Mouse (Mus musculus) T-cell, adult 2 months (primary cell): Measurements from ENCODE around the gene Pdx1.

Experiments
- DNase-seq: peaks from one replicate; pipeline ENCODE4 v3.0.0; 2022; ENCODE audit warnings: low spot score

Pdx1 gene

DNA sequence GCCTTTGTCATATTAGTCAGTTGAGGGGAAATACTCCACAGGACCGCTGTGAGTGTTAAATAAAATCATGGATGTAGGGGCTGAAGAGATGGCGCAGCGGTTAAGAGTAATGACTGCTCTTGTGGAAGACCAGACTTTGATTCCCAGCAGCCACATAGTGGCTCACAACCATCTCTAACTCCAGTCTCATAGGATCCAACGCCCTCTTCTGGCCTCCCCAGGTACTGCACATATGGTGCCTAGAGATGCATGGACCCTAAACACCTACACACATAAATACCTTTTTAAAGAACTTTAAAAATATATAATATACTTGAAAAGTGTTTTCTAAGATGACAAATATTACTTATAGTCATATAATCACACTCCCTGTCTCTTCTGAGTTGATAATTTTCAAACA is 14.6 kb downstream of the Pdx1 start:
- no peak for DNase-seq

DNA sequence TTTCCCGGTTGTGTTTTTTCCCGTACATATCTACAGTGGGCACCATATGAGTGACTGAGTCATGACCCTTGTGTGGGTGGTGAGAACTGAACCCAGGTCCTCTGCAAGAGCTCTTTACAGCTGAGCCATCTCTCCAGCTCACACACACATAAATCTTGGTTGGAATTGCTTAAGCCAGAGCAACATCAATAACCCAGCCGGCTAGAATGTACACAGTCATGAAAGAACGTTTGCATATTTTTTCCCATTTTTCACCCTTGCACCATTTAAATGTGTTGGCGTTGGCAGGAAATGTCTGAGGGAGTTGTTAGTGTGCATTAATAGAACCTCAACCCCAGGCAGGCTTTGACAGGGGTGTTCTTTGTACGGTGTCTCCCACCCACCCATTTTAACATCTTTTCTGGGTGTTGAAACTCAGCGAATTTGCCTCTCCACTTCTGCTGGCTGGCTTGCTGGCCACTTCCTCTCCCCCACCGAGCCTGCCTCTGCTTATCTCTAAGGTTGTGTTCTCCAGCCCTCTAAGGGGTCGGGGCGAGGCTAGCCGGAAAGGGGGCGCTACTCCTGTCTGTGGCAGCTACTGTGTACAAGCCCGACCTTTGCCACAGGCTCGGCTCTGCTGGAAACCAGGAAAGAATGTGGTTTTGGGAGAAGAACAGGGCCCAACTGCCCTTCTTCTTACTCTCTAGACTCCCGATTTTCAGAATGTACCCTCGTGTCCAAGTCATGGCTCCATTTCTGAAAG is 22.2 kb downstream of the Pdx1 start:
- no peak for DNase-seq

DNA sequence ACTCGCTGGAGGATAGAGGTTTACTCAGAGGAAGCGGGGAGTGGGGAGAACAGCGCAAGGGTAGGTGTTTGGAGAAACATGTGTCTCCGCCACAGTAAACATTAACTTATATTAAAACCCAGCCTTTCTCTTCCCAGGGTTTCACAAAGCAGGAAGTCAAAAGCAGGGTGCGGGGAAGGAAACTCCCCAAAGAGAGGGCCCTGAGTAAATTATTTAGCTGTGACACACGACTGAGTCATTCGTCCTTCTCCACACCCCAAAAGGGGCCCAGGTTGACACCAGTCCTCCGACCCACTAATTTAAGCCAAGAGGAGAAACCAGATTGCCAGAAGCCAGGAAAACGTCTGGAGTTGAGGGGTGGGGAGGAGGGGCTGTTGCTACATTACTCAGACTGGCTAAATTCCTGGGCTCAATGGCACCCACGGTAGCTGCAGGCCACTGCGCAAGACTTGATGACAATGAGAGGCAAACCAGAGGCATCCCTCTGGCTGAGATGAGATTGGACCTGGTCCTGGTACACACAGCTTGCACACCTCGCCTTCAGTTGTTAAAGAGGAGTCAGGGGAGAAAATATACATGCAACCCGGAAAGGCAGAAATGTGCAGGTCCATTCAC is 22.9 kb downstream of the Pdx1 start:
- DNase-seq: no peak

DNA sequence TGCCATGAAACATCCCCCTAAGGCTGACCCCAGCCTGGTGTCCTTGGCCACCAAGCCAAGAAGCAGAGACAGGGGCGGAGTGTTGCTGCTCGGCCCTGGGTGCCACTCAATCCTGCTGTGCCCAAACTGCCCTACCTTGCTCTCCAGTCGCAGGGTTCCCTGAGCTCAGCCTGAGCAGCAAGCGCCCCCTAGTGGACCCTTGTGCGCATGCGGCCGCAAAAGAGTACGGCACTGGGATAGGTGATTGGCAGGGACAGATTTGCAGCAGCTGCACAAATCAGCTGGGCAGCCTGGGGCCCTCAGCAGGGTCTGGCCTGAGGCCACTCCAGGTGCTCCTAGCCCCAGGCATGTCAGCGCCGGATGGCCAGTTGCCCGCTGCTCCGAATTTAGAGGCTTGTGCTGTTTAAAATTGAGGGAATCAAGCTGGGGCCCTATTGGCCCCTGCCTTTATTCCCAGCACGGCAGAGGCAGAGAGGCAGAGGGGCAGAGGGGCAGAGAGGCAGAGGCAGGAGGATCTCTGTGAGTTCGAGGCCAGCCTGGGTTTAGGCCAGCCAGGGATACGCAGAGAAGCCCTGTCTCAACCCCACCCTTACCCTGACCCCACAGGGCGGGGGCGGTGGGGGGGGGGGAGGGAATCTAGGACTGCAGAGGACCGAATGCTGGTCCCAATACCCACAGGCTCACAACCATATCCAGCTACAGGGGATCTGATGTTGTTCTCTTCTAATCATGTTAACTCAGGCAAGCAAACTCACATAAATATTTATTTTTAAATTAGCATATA is 23.6 kb downstream of the Pdx1 start:
- peak; percentile 49 for DNase-seq

DNA sequence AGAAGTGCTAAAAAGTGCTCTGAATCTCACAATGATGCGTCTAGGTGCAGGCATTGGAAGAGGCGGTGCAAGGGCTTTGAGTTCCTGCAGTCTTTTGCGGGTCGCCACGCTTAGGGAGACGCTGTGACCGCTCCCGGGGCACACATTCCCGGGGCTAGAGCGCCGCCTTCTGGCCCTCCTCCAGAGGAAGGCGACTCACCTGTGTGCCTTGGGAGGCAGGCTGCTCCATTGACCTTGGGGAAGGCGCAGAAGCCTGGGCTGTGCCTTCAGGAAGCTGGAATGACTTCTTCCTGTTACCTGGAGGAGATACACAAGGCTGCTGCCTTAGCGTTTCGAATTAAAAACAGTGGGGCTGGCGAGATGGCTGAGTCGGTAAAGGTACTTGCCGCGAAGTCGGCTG is 24.4 kb downstream of the Pdx1 start:
- DNase-seq: no peak

DNA sequence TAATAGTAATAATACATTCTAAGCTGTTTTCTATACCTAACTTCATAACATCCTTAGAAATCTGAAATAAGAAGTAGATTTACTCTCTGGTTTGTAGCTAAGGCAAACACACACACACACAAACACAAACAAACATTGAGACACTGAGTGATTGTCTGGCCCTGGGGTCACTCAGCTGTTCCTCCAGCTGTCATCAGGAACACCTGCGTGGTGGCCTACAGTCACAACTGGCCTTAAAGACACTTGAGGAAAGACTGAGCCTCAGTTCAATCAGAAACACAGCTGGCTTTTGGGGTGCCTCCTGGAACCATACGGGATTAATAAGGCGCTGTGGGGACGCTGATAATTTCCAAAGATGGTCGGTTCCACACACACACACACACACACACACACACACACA is 27.5 kb downstream of the Pdx1 start:
- DNase-seq: no peak

DNA sequence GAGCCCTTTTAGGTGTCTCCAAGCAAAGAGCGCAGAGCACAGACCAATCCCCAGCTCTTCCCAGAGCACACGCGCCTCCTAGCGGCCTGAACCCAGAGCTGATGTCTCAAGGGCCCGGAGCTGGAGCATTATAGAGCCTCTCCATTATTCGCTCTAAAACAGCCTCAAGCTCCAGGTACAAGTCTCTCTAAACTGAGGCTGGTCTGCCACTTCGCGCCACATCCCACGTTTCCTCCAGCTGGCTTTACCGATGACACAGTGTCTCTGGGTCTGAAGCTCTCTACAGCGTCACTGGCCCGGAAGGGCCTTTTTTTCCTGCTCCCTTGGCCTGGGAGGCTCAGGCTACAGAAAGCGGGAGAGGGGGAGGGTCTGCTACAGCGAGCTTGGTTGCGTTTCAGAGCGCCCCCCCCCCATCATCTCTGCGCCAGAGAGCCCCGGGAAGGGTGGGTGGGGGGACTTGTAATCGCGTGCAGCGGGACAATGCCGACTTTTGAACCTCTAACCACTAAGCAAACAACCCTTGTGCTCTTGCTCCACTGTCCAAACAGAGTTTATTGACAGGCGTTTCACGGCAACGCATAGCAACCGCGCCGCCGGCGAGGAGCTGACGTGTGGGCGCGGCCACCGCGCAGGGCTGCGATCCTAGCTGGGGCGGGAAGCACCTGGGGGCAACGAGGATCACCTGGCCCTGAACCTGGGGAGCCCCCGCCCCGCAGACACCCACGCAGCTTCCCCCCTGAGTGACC is 29.7 kb downstream of the Pdx1 start:
- DNase-seq: peak; percentile 21

DNA sequence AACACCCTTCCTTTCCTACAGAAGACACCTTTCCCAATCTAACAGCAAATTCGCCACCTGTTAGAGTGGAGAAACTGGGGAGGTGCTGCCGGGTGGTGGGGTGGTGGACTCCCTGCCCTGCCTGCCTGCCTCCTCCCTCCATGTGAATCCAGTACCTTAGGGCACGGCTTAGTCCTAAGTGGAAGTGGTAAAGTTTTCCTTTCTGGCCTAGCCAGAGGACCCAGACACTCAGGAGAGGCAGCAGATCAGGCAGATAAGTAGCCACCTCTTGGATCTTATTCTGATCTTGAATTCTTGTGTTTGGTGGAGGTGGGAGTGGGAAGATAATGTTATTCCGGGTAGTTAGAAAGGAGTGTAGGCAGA is 30.2 kb downstream of the Pdx1 start:
- DNase-seq: no peak

DNA sequence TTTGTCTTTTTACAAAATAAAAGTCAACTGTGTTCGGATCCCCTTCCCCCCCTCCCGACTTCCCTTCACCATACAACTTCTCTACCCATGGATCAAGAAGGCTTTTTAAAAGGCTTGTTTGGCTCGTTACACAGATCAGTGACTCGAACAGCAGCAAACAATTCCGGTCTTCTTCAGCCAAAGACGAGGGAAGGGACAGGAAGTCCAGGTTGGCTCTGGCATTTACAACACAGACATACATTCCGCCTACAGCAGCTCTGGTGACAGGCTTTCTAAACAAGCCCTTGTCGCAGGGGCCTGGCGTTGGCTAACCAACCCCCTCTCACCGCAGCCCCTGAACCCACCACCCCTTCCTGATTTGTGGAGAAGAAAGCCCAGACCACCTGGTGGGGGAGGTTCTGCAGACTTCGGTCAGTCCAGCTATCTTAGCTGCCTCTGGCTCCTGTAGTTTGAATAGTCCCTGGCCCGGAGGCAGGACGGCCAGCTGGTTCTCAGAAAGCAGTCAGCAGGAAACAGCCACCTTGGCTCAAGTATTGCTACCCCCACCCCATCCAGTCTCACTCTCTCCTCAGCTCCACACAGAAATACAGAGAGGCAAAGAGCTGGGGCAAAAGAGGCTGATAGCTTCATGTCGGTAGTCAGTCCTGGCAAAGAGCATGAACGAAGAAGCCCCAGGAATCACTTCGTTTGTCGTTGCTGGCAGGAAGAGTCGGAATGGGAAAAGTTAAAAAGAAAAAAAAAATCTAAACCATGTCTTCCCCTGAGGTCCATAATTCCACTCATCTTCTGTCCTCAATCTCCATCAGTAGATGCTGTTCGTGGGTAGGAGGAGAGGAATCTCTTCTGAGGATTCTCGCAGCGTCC is 31.4 kb downstream of the Pdx1 start:
- no peak for DNase-seq

DNA sequence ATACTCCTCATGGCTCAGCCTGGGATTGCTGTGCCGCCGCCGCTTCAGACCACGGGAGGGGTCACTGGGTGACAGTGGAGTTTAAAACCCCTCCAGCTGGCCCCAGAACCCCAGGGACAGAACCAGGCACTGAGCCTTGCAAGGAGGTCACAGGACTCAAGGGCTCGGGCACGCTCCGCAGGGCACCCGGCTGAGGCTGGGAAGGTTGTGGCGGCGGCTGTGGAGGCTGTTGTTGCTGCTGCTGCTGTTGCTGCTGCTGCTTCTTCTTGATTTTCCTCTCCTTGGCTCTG is 32.0 kb downstream of the Pdx1 start:
- no peak for DNase-seq

DNA sequence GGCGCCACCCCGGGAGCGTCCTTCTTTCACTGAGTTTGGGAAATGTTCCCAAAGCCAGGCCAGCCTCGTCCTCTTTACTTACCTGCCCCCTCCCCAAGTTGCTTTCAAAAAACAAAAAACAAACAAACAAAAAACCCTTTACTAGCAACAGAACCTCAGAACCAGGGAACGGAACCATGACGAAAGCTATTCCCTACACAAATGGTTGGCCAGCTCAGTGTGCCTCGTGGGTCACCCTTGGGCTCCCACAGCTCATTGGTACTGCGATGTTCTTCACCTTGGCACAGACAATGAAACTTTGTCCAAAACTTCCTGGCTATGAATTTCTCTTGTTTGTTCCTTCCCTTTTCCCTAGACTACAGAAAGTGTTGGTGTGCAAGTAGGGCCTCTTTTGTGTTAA is 32.4 kb downstream of the Pdx1 start:
- no peak for DNase-seq

DNA sequence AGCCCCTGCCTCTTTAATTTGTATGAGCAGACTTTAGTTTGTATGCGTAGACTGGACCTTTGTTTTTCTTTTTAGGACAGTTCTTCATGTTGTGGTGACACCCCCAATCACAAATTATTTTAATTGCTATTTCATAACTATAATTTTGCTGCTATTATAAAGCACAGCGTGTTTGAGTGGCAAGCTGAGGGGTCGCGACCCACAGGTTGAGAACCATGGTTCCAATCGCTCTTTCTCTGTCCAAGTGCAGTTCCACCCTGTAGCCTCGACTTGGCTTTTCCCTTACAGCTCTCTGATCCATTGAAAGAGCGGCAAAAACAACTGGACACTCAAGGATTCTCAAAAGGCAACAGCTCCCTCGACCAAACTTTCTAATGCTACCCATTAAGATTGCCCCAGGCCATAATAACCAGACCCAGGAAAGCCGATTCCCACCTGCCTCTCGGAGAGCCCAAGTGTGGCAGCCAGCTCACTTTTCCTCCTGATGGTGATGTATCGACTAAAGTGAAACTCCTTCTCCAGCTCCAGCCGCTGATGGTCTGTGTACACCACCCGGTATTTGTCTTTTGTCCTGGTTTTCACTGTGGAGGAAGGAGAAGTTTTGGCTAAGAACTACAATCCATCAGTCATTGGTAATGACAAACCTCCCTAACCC is 33.1 kb downstream of the Pdx1 start:
- DNase-seq: no peak

DNA sequence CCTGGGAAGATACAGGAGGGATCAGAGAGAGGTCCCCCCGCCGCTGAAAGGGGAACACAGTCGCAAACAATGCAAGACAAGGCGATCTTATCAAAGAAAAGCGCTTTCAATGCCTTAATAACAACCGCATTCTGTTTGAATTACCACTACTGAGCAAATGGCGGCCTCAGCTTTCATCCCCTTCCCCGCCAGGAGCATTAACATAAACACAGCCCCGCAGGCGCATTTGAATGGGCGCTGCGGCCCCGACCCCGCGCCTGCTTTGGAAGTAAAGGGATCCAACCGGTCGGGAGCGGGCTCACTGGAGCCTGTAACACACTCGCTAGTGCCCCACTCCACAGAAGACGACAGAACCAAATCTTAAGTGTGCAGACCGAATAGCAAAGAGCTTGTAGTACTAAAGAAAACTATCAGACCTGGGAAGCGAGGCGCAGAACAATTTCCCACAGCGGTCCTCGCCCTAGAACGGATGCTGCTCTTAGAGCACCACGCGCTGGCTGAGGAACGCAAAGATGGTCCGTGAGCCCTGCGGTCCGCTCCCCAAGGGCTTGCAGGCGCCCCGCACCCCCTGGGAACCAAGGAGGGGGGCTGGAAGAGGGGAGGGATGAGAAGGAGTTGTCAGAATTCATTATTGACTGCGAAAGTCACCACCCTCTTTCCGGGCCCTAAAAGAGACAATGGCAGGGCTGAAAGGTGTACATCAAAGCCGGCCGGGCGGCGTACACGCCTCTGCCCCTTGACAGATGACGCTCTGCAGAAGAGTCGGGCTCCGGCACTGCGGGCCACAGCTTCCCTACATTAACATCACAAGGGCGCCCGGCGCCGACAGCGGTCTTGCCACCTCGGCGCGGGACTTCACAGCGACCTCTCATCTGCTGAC is 34.8 kb downstream of the Pdx1 start:
- no peak for DNase-seq

DNA sequence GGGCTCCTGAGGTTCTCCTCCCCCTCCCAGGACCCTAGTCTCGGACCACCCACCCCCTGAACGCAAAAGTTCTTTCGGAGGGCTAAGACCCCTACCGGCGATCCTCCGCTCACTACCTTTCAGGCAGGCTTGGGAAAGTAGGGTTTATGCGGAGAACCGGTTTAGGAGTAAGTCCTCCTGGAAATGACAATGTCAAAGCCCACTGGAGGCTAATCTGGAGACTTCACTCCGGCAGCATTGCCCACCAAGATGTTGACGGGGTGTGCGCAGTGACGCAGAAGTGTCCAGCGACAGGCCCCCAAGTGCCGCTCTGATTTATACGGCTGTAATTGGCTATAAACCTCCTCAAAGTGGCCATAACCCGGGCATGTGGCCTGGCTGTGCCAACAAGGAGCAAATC is 35.4 kb downstream of the Pdx1 start:
- no peak for DNase-seq

DNA sequence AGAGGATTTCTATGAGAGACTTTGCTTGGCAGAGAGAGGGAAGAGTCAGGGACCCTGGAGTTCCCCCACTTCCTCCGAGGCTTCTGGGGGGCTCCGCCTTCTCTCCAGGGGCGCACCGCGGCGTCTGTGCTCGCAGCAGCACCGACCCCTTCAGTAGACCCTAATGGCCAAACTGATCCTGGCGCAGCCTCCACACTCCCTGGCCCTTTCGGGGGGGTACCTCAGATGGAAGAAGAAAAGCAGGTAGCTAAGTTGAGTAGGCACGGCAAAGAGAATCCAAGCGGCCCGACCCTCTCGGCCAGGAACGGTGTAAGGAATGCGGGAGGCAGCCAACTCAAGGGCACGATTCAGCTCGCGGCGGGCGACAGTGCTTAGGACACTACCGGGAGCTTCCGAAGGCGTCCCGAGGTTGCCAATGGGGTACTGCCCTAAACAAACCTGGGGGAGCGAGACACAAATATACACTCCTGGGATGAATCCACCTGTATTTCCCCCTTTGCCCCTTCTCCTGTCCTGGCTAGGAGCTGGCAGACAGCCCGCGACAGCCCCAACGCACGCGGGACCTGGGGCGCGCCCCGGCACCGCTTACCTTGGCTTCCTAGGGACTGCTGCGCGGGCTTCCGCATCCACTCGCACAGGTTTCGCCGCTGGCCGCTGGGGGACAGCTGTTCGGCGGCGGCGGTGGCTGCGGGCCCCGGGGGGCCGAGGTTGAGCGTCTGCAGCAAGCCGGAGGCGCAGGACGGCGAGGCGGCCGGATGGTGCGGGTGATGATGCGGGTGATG is 36.3 kb downstream of the Pdx1 start:
- no peak for DNase-seq

DNA sequence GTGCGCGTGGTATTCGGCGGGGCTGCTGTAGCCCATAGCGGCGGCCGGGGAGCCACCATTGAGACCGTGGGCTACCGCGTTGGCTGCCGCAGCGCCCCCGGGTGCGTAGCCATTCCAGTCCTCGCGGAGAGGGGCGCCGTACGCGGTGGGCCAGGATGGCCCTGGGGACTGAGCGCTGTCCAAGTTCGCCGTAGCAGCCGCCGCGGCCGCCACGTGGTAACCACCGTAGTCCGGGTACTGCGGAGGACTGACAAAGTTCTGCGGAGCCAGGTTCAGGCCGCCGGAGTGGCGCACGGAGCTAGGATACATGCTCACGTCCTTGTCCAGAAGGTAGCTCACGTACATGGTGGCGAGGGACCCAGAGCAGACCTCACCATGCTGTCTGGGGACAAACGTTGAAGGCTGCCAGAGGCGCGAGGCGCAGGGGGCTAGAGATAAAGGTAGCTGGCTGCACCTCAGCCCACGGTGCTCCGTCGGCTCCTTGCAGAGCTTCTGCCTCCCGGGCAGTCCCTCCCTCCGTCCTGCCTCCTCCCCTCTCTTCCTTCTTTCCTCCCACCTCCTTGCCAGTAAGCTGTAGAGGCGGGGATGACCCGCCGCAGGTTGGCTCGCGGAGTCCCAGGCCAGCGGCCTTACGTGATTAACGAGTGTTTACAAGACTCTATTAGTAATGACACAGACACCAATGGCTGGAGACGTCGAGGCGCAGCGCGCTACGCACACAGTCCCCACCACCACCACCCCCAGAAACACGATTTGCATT is 37.1 kb downstream of the Pdx1 start, which contains the start of gene Cdx2:
Cdx2 (minus strand) TSS at position 633 of the 760 bp plus-strand sequence.
- no peak for DNase-seq

DNA sequence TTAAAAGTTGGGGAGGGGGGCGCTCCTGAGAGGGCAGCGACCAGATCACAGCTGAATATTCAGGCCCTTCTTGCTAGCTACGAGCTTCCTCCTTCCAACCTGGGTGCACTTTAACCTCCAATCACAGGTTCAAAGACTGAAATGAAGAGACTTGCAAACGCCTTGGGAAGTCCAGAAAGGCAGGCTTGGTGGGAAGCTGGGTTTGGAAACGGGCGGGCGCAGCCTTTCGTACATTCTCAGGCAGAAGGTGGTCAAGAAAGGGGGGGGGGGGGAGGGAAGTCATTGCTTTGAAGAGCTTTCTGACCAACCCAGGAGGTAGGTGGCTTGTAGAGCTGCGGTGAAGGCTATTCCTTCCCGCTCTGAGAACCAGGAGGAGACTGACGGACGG is 37.6 kb downstream of the Pdx1 start:
- no peak for DNase-seq

DNA sequence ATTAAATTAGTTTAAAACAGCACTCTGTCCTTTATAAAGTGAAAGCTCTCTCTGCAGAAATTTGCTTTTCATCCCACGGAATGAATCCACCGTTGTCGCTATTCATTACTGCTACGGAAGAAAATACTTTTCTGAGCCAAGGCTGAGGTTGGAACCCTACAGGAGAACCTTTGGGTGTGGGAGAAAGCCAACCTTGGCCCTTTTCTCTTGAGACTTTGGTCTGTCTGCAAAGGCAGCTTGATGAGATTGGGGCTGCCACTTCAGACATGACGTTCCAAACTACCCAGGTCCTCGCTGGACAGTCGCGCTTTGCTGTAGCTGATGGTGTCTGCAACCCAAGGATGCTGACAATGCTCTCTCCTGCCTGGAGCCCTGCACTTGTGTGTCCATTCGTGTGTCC is 38.7 kb downstream of the Pdx1 start:
- DNase-seq: no peak

DNA sequence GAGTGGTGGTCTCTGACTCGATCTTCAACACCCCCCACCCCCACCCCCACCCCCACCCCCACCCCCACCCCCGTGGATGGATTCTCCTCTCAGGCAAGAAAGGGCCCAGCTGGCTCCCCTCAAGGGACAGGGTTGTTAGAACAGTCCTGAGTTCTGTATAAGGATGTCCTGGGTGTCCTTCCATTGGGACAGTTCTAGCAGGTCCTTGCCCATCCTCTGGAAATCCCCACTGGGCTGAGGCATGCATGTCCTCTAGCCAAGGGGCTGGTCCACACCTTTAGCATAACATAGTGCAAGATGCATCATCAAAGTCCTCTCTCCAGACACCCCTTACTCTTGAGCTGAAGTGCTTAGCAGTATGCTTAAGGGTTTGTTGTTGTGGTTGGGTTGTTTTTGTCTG is 40.0 kb downstream of the Pdx1 start:
- no peak for DNase-seq
